Mouse (Mus musculus): ENCODE measurements around the gene Arl15. TPM values are rescaled to one million over a fixed set of nuclear protein-coding genes. Genes with fewer than 3 reads are reported as not detected.

Arl15 gene
- polyA plus RNA-seq, 1 experiment from 2014 or later: 14.6 TPM

DNA sequence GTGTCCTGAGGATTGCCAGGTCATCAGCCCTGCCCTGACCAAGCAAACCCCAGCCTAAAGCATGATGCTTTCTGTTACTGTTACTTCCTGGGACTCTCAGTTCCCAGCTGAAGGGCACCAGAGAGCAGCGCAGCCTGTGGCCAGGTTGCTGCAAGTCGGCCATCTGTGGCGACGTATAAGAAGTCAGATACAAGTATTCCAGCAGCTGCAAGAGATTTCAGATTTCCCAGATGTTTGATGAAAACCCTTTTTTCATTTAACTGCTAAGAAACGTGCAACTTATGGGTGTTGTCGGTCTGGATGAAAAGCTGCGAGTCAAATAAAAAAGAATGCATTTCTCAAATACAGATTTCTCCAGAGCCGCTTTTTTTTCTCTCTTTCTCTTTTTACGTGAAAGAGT is 345.3 kb downstream of the Arl15 start:
- no peaks in the 10 kb centered on the region for H3K9me3 ChIP-seq (ENCODE audit: control insufficient read depth, low read length)
- no peak overlapping the region for H3K27ac ChIP-seq (ENCODE audit: low read depth, low read length)
- no peak overlapping the region for H3K4me3 ChIP-seq (ENCODE audit: low read depth, low read length)
- no peak for ATAC-seq (replicated peaks; ENCODE audit: low FRiP score)
- no peak overlapping the region for H3K4me2 ChIP-seq (ENCODE audit: low read depth, low read length, severe bottlenecking)
- H3K4me1 ChIP-seq (replicated peaks; ENCODE audit: control insufficient read depth, insufficient read depth, low read length): no peaks in the 10 kb centered on the region; the same call in 1 of the 2 replicates
- WGBS: 82% methylated on average over 9 of the region's 9 CpGs
- no peak for DNase-seq (ENCODE audit: low spot score)
- H3K36me3 ChIP-seq (ENCODE audit: control insufficient read depth, insufficient read depth, low read length): no peaks in the 10 kb centered on the region
- no peaks in the 10 kb centered on the region for H3K27me3 ChIP-seq (ENCODE audit: control insufficient read depth, insufficient read depth, low read length)
- H3K9ac ChIP-seq (ENCODE audit: low read length): no peak overlapping the region

DNA sequence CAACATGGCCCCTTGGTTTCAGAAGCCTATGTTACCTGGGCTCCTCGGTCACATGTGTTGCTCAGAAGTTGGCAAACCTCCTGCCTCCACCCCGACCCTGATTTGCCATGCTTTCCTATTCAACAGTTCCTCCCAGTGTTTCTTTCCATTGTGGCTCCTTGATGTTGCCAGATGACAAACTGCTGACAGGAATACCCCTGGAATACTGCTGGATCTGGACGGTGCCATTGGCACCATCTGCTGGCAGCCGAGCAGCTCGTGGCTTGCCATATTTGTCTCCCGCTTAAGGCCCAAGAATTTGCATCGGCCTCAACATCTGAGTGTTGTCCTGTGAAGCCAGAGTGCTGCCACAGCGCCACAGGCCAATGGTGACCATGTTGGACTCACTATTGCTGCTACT is 348.5 kb downstream of the Arl15 start:
- Histone ChIP-seq H3K4me3 (ENCODE audit: low read depth, low read length) (no peak overlapping the region), H3K9me3 (ENCODE audit: control insufficient read depth, low read length) (no peaks in the 10 kb centered on the region), H3K4me1 (replicated peaks; ENCODE audit: control insufficient read depth, insufficient read depth, low read length) (peaks cover 2% of the 10 kb centered on the region; the same call in 1 of the 2 replicates), H3K4me2 (ENCODE audit: low read depth, low read length, severe bottlenecking) (no peak overlapping the region), H3K27me3 (ENCODE audit: control insufficient read depth, insufficient read depth, low read length) (no peaks in the 10 kb centered on the region), H3K27ac (ENCODE audit: low read depth, low read length) (no peak overlapping the region), H3K9ac (ENCODE audit: low read length) (no peak overlapping the region), H3K36me3 (ENCODE audit: control insufficient read depth, insufficient read depth, low read length) (no peaks in the 10 kb centered on the region)
- ATAC-seq (replicated peaks; ENCODE audit: low FRiP score): no peak
- DNase-seq (ENCODE audit: low spot score): no peak
- 84% methylated on average over 8 of the region's 8 CpGs for WGBS

DNA sequence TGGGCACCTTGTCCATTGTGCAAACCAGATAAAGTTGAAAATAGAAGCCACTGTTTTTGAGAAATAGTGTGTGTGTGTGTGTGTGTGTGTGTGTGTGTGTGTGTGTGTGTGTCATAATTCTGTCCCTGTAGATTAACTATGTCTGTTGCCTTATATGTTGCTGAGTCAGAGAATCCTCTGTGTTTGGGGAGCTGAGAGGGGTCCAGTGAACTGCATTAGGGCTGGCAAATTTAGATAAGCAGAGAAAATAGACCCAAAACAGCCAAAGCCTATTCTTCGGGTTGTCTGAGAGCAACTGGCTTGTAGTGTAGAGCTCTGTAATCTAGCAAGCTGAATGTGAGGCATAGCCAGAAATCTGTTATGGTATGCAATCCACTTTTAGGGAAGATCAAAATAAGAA is 348.9 kb downstream of the Arl15 start:
- 81% methylated on average over 1 of the region's 1 CpGs for whole genome bisulfite sequencing
- no peaks in the 10 kb centered on the region for H3K9me3 ChIP-seq (ENCODE audit: control insufficient read depth, low read length)
- no peak overlapping the region for H3K4me3 ChIP-seq (ENCODE audit: low read depth, low read length)
- H3K4me2 ChIP-seq (ENCODE audit: low read depth, low read length, severe bottlenecking): no peak overlapping the region
- DNase-seq (ENCODE audit: low spot score) (no peak), ATAC-seq (replicated peaks; ENCODE audit: low FRiP score) (no peak)
- no peaks in the 10 kb centered on the region for H3K36me3 ChIP-seq (ENCODE audit: control insufficient read depth, insufficient read depth, low read length)
- H3K27me3 ChIP-seq (ENCODE audit: control insufficient read depth, insufficient read depth, low read length): no peaks in the 10 kb centered on the region
- no peak overlapping the region for H3K27ac ChIP-seq (ENCODE audit: low read depth, low read length)
- peaks cover 2% of the 10 kb centered on the region; the same call in 1 of the 2 replicates for H3K4me1 ChIP-seq (replicated peaks; ENCODE audit: control insufficient read depth, insufficient read depth, low read length)
- H3K9ac ChIP-seq (ENCODE audit: low read length): no peak overlapping the region

DNA sequence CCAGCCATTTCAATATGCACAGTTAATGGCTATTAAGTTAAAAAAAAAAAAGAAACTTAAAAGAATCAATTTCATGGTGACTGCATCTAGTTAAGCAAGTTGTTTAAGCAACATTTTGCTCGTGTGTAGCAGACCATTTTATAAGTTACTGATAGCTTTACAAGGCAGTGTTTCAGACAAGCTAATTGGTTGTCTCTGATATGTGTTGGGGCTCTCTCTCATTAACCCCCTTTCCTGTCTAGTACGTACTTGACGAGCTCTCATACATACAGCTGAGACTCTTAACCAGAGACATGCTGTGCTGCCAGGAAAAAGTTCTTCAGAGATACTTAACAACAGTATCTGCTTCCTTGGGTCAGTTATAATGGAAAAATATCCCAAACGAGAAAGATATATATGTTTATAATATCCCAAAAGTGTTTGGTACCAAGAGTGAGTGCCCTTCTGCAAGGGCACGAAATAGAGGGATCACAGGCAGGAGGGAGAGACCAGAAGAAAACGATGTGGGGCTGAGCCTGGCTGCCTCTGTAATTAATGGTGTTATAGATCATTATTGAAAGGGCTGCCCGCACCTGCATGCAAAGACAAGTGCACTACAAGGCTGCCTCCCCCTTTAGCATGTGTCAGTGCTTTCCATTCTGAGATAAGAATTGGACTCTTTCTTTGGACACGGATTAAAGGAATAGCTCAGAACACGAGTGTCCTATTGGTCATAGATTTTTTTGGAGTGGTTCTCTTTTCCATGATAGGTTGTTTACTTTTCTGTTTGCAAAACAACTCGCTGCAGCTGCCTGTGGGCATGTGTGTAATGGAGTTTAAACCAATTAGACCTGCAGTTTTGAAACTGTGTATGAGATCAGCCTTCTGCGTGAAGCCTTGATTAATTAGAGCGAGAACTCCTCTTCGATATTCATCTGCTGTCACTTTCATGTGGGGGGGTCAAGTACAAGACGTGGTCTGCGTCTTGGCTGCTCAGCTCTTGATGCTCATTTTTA is 350.0 kb downstream of the Arl15 start:
- ATAC-seq (replicated peaks; ENCODE audit: low FRiP score) (peak; percentile 63), DNase-seq (ENCODE audit: low spot score) (no peak)
- Histone ChIP-seq H3K27me3 (ENCODE audit: control insufficient read depth, insufficient read depth, low read length) (no peaks in the 10 kb centered on the region), H3K4me3 (ENCODE audit: low read depth, low read length) (no peak overlapping the region), H3K36me3 (ENCODE audit: control insufficient read depth, insufficient read depth, low read length) (no peaks in the 10 kb centered on the region), H3K9me3 (ENCODE audit: control insufficient read depth, low read length) (no peaks in the 10 kb centered on the region), H3K9ac (ENCODE audit: low read length) (no peak overlapping the region), H3K27ac (ENCODE audit: low read depth, low read length) (no peak overlapping the region), H3K4me2 (ENCODE audit: low read depth, low read length, severe bottlenecking) (no peak overlapping the region), H3K4me1 (replicated peaks; ENCODE audit: control insufficient read depth, insufficient read depth, low read length) (peaks cover 2% of the 10 kb centered on the region; the same call in 1 of the 2 replicates)
- 54% methylated on average over 15 of the region's 15 CpGs for WGBS

DNA sequence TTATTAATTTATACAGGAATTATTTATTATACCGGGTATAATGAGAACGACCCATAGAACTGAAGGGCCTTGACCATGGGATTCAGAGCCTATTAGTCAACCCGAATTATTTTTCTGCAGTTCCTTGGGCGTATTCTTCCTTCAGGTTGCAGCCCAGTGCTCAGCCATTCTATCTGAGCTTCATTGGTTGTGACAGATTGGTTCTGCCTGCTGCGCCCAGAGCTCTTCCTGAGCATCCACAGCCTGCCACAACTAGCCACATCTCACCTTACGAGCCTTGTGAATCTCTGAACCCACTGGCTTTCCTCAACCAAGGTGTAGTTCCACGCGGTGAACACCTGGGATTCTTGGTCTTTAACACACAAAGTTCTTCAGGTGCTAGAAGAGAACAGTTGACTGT is 350.9 kb downstream of the Arl15 start:
- Histone ChIP-seq H3K4me3 (ENCODE audit: low read depth, low read length) (no peak overlapping the region), H3K4me2 (ENCODE audit: low read depth, low read length, severe bottlenecking) (no peak overlapping the region), H3K27ac (ENCODE audit: low read depth, low read length) (no peak overlapping the region), H3K9me3 (ENCODE audit: control insufficient read depth, low read length) (no peaks in the 10 kb centered on the region), H3K36me3 (ENCODE audit: control insufficient read depth, insufficient read depth, low read length) (no peaks in the 10 kb centered on the region), H3K9ac (ENCODE audit: low read length) (no peak overlapping the region), H3K4me1 (replicated peaks; ENCODE audit: control insufficient read depth, insufficient read depth, low read length) (peaks cover 2% of the 10 kb centered on the region; the same call in 1 of the 2 replicates), H3K27me3 (ENCODE audit: control insufficient read depth, insufficient read depth, low read length) (no peaks in the 10 kb centered on the region)
- WGBS: 91% methylated on average over 8 of the region's 8 CpGs
- DNase-seq (ENCODE audit: low spot score) (no peak), ATAC-seq (replicated peaks; ENCODE audit: low FRiP score) (no peak)

DNA sequence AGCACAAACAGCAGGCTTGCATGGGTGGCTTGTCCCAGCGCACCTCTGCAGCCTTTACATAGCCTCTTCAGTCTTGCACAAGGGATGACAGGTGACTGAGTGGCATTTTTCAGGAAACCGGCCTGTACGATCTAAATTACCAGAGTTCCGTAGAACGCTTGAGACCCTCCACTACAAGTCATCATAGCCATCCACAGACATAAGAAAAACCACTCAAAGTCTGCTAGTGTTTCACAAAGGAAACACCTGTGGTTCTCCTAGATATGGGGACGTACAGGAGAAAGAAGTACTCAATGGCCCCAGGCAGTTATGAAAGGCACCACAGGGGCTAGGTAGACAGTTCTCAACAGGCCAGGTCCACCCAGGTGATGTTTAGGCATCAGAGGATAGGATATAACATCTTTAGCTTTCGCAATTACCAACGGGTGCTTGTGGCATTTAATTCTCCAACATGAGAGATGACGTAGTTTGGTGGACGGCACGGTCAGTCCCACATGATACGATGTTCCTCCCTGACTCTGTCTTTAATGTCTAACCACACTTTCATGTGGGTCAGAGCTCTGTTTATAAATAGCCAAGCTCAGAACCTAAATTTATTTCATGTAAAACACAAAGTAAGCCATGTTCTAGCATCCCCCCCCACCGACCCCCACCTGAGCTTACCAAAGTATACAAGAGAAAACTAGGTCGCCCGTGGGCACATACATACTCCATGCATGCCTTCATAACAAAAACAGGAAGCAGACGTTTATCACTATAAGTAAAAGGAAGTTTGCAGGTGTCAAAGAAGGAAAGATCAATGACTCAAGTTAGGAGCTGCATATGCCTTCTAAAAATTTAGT is 356.8 kb downstream of the Arl15 start:
- no peak overlapping the region for H3K4me3 ChIP-seq (ENCODE audit: low read depth, low read length)
- no peaks in the 10 kb centered on the region for H3K4me1 ChIP-seq (replicated peaks; ENCODE audit: control insufficient read depth, insufficient read depth, low read length)
- 94% methylated on average over 16 of the region's 16 CpGs for WGBS
- no peaks in the 10 kb centered on the region for H3K36me3 ChIP-seq (ENCODE audit: control insufficient read depth, insufficient read depth, low read length)
- ATAC-seq (replicated peaks; ENCODE audit: low FRiP score): no peak
- H3K9ac ChIP-seq (ENCODE audit: low read length): no peak overlapping the region
- no peak overlapping the region for H3K27ac ChIP-seq (ENCODE audit: low read depth, low read length)
- H3K27me3 ChIP-seq (ENCODE audit: control insufficient read depth, insufficient read depth, low read length): no peaks in the 10 kb centered on the region
- DNase-seq (ENCODE audit: low spot score): peak; percentile 36
- no peak overlapping the region for H3K4me2 ChIP-seq (ENCODE audit: low read depth, low read length, severe bottlenecking)
- H3K9me3 ChIP-seq (ENCODE audit: control insufficient read depth, low read length): no peaks in the 10 kb centered on the region

DNA sequence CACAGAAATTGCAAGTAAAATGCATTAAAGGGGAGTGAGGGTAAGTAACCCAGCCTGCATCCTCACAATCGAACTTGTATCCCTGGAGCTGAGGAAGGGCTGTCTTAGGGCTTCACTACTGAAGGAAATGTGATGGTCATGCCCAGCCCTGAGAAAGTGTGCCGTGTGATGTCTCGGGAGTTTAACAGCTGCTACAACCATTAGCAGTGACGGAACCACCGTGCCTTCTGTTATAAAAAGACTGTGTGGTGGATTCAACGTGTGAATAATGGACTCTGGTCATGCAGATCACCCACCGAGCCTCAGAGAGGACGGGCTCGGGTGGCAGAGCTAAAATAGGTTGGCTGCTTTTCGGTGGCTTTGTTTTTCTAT is 357.4 kb downstream of the Arl15 start:
- H3K4me1 ChIP-seq (replicated peaks; ENCODE audit: control insufficient read depth, insufficient read depth, low read length): no peaks in the 10 kb centered on the region
- H3K27me3 ChIP-seq (ENCODE audit: control insufficient read depth, insufficient read depth, low read length): no peaks in the 10 kb centered on the region
- 94% methylated on average over 10 of the region's 10 CpGs for WGBS
- DNase-seq (ENCODE audit: low spot score): no peak
- no peak overlapping the region for H3K27ac ChIP-seq (ENCODE audit: low read depth, low read length)
- ATAC-seq (replicated peaks; ENCODE audit: low FRiP score): no peak
- H3K9ac ChIP-seq (ENCODE audit: low read length): no peak overlapping the region
- H3K36me3 ChIP-seq (ENCODE audit: control insufficient read depth, insufficient read depth, low read length): no peaks in the 10 kb centered on the region
- no peak overlapping the region for H3K4me3 ChIP-seq (ENCODE audit: low read depth, low read length)
- no peaks in the 10 kb centered on the region for H3K9me3 ChIP-seq (ENCODE audit: control insufficient read depth, low read length)
- no peak overlapping the region for H3K4me2 ChIP-seq (ENCODE audit: low read depth, low read length, severe bottlenecking)

DNA sequence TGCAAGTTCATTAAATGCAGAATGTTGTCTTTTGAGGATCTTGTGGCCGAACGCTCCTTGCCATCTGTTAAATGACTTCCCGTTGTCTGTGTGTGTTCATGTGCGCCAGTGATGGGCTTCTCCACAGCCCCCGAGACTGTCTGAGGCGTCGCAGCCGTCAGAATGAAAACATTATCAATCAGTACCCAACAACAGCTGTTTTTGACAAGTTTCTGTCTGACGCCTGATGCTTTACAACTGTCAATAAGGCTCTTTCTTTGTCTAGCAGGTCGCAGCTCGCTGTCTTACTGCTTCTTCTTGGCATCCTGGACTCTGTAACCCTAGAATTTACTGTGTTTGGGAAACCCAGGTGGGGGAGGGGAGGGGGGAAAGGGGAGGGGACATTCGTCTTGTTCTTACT is 362.4 kb downstream of the Arl15 start:
- ATAC-seq (replicated peaks; ENCODE audit: low FRiP score): no peak
- Histone ChIP-seq H3K4me2 (ENCODE audit: low read depth, low read length, severe bottlenecking) (no peak overlapping the region), H3K27ac (ENCODE audit: low read depth, low read length) (no peak overlapping the region), H3K36me3 (ENCODE audit: control insufficient read depth, insufficient read depth, low read length) (no peaks in the 10 kb centered on the region), H3K9ac (ENCODE audit: low read length) (no peak overlapping the region), H3K9me3 (ENCODE audit: control insufficient read depth, low read length) (no peaks in the 10 kb centered on the region), H3K4me1 (replicated peaks; ENCODE audit: control insufficient read depth, insufficient read depth, low read length) (no peaks in the 10 kb centered on the region), H3K27me3 (ENCODE audit: control insufficient read depth, insufficient read depth, low read length) (no peaks in the 10 kb centered on the region), H3K4me3 (ENCODE audit: low read depth, low read length) (no peak overlapping the region)
- 74% methylated on average over 12 of the region's 12 CpGs for WGBS
- DNase-seq (ENCODE audit: low spot score): peak; percentile 39
